Mouse (Mus musculus) lung, adult 18-20 months (tissue): ENCODE data around the gene Rab40c.
"Not testable (repeated sequence)": the region's sequence is repeated elsewhere in the genome, so short reads cannot be mapped to it uniquely, and the experiment has no call there.

ENCODE experiments used
- DNase-seq, 2 experiments: peaks; one replicate each; pipeline ENCODE4 v3.0.0; 2022; ENCODE audit warnings: mixed read lengths in 2 of 2

Rab40c gene

GRCm38 (mm10) chr17:25874148-25874720 lies 45.3 kb downstream of the Rab40c start:
- no peak for DNase-seq

- no peak for DNase-seq
Observed at GRCm38 (mm10) chr17:25873405-25874147, 46.0 kb downstream of the Rab40c start.

GRCm38 (mm10) chr17:25872676-25873075 lies 46.9 kb downstream of the Rab40c start:
- no peak for DNase-seq

GRCm38 (mm10) chr17:25871566-25871965 lies 48.0 kb downstream of the Rab40c start:
- DNase-seq: not testable (repeated sequence)

GRCm38 (mm10) chr17:25869954-25870353 lies 49.6 kb downstream of the Rab40c start:
- no peak for DNase-seq

- no peak for DNase-seq
Observed at GRCm38 (mm10) chr17:25869498-25869897, 50.0 kb downstream of the Rab40c start.

- peak; percentile 88 to 92 for DNase-seq
Observed at GRCm38 (mm10) chr17:25868601-25869191, 50.8 kb downstream of the Rab40c start, which contains the start of gene Mcrip2. Mcrip2 (minus strand) TSS chr17:25868764.

- peak; percentile 57 to 59 for DNase-seq
Observed at GRCm38 (mm10) chr17:25867836-25868600, 51.5 kb downstream of the Rab40c start.

- no peak for DNase-seq
Observed at GRCm38 (mm10) chr17:25867509-25867835, 52.1 kb downstream of the Rab40c start.

- DNase-seq: no peak
Observed at GRCm38 (mm10) chr17:25866172-25866571, 53.4 kb downstream of the Rab40c start.

GRCm38 (mm10) chr17:25865288-25865687 lies 54.2 kb downstream of the Rab40c start:
- no peak for DNase-seq

GRCm38 (mm10) chr17:25864311-25864710 lies 55.2 kb downstream of the Rab40c start:
- no peak for DNase-seq

- no peak for DNase-seq
Observed at GRCm38 (mm10) chr17:25863681-25864080, 55.8 kb downstream of the Rab40c start.

GRCm38 (mm10) chr17:25861704-25862612 lies 57.6 kb downstream of the Rab40c start:
- no peak for DNase-seq

- peak; percentile 93 to 95 for DNase-seq
Observed at GRCm38 (mm10) chr17:25860832-25861703, 58.5 kb downstream of the Rab40c start, which contains the start of gene Wdr90. Wdr90 (minus strand) TSS chr17:25861501.

- no peak for DNase-seq
Observed at GRCm38 (mm10) chr17:25860229-25860628, 59.3 kb downstream of the Rab40c start.

- DNase-seq: peak; percentile 97 to 98
Observed at GRCm38 (mm10) chr17:25844396-25844901, 75.1 kb downstream of the Rab40c start, which contains the start of gene Rhot2. Rhot2 (minus strand) TSS chr17:25844851.

GRCm38 (mm10) chr17:25843636-25844395 lies 75.7 kb downstream of the Rab40c start:
- DNase-seq: no peak

GRCm38 (mm10) chr17:25843122-25843521 lies 76.4 kb downstream of the Rab40c start:
- no peak for DNase-seq

- no peak for DNase-seq
Observed at GRCm38 (mm10) chr17:25842509-25842908, 77.0 kb downstream of the Rab40c start.
